Mouse (Mus musculus): ENCODE data around the gene Efcab14.

Efcab14 gene

GRCm38 (mm10) chr4:115737551-115738041 is at the start of gene Efcab14:
TSS of gene Efcab14 (plus strand) at chr4:115737744.
- DNase-seq (ENCODE audit: low spot score), result peak; percentile 96

- DNase-seq (ENCODE audit: low spot score), result no peak
Measured at GRCm38 (mm10) chr4:115701468-115701867, 36.1 kb upstream of the Efcab14 start.

GRCm38 (mm10) chr4:115703927-115704505 is 33.5 kb upstream of the Efcab14 start:
- DNase-seq (ENCODE audit: low spot score), result no peak

GRCm38 (mm10) chr4:115708974-115709593 is 28.5 kb upstream of the Efcab14 start:
- no peak for DNase-seq (ENCODE audit: low spot score)

- DNase-seq (ENCODE audit: low spot score), result peak; percentile 47
Measured at GRCm38 (mm10) chr4:115709792-115710418, 27.6 kb upstream of the Efcab14 start.

- DNase-seq (ENCODE audit: low spot score), result peak; percentile 6
Measured at GRCm38 (mm10) chr4:115728721-115729120, 8.8 kb upstream of the Efcab14 start.

- peak; percentile 56 for DNase-seq (ENCODE audit: low spot score)
Measured at GRCm38 (mm10) chr4:115731588-115732222, 5.8 kb upstream of the Efcab14 start.

GRCm38 (mm10) chr4:115732223-115732818 is 5.2 kb upstream of the Efcab14 start:
- no peak for DNase-seq (ENCODE audit: low spot score)

- DNase-seq (ENCODE audit: low spot score), result no peak
Measured at GRCm38 (mm10) chr4:115733746-115734145, 3.8 kb upstream of the Efcab14 start.

GRCm38 (mm10) chr4:115734867-115735266 is 2.7 kb upstream of the Efcab14 start:
- no peak for DNase-seq (ENCODE audit: low spot score)

- DNase-seq (ENCODE audit: low spot score), result no peak
Measured at GRCm38 (mm10) chr4:115738481-115738985, 989 bp downstream of the Efcab14 start.

GRCm38 (mm10) chr4:115742658-115743057 is 5.1 kb downstream of the Efcab14 start:
- DNase-seq (ENCODE audit: low spot score), result no peak

GRCm38 (mm10) chr4:115743096-115743495 is 5.6 kb downstream of the Efcab14 start:
- DNase-seq (ENCODE audit: low spot score), result no peak

- DNase-seq (ENCODE audit: low spot score), result no peak
Measured at GRCm38 (mm10) chr4:115748181-115748580, 10.6 kb downstream of the Efcab14 start.

GRCm38 (mm10) chr4:115749336-115749735 is 11.8 kb downstream of the Efcab14 start:
- no peak for DNase-seq (ENCODE audit: low spot score)

GRCm38 (mm10) chr4:115754101-115754500 is 16.6 kb downstream of the Efcab14 start:
- DNase-seq (ENCODE audit: low spot score), result no peak

GRCm38 (mm10) chr4:115754851-115755250 is 17.3 kb downstream of the Efcab14 start:
- DNase-seq (ENCODE audit: low spot score), result no peak

GRCm38 (mm10) chr4:115761206-115761605 is 23.7 kb downstream of the Efcab14 start:
- no peak for DNase-seq (ENCODE audit: low spot score)

GRCm38 (mm10) chr4:115764581-115764980 is 27.0 kb downstream of the Efcab14 start:
- DNase-seq (ENCODE audit: low spot score), result no peak

- no peak for DNase-seq (ENCODE audit: low spot score)
Measured at GRCm38 (mm10) chr4:115767647-115768467, 30.3 kb downstream of the Efcab14 start.

- DNase-seq (ENCODE audit: low spot score), result no peak
Measured at GRCm38 (mm10) chr4:115775056-115775455, 37.5 kb downstream of the Efcab14 start.
